Mouse (Mus musculus) layer of hippocampus, postnatal 25 days (tissue): ENCODE results near the gene Anxa9. TPM values are rescaled to one million over a fixed set of nuclear protein-coding genes. Genes with fewer than 3 reads are reported as not detected.

Experiments
- DNase-seq, 2 experiments: peaks; one replicate each; pipeline ENCODE4 v3.0.0; 2022; ENCODE audit warnings: mixed read lengths in 2 of 2, low spot score in 1 of 2; ENCODE audit errors: extremely low spot score in 1 of 2
- total RNA-seq, 2 experiments: library from RNA; stranded (reverse); gene quantifications; 2 replicates each; pipeline ENCODE4 v1.2.3; 2021

Gene Anxa9
- total RNA-seq, 2 experiments from 2014 or later: 0.47 to 1.2 TPM

GRCm38 (mm10) chr3:95256931-95257330 is 50.0 kb downstream of the Anxa9 start:
- DNase-seq: no peak

GRCm38 (mm10) chr3:95250783-95251424 is 56.1 kb downstream of the Anxa9 start, which contains the start of gene Bnipl:
Bnipl (minus strand) TSS chr3:95251193.
- DNase-seq: no peak

- DNase-seq: no peak
These were observed 56.6 kb downstream of the Anxa9 start for GRCm38 (mm10) chr3:95250361-95250760.

GRCm38 (mm10) chr3:95247660-95248336 is 59.2 kb downstream of the Anxa9 start:
- no peak for DNase-seq

- DNase-seq: peak in 1 of 2 experiments; percentile 40
These were observed 60.3 kb downstream of the Anxa9 start for GRCm38 (mm10) chr3:95246465-95247231.

Other genes starting within 250 kb of the Anxa9 start
- gene Pip5k1a, start 200.2 kb downstream of the Anxa9 start, total RNA-seq: 10 to 100 TPM; 57.6 to 58.0 TPM
- gene Vps72, start 196.2 kb downstream of the Anxa9 start, total RNA-seq: 10 to 100 TPM; 46.2 to 50.3 TPM
- gene Tmod4, start 182.7 kb downstream of the Anxa9 start, total RNA-seq: under 1 TPM; 0.76 to 0.94 TPM
- 10 to 100 TPM; 43.1 to 48.2 TPM for gene Scnm1, start 173.2 kb downstream of the Anxa9 start, total RNA-seq
- 10 to 100 TPM; 16.5 to 18.4 TPM for gene Lysmd1, start 173.1 kb downstream of the Anxa9 start, total RNA-seq
- 1 to 10 TPM; 2.1 to 3.1 TPM for gene Tnfaip8l2, start 164.8 kb downstream of the Anxa9 start, total RNA-seq
- gene Sema6c, start 146.7 kb downstream of the Anxa9 start, total RNA-seq: 10 to 100 TPM; 35.1 to 41.9 TPM
- 10 to 100 TPM; 10.9 to 15.1 TPM for gene Gabpb2, start 89.3 kb downstream of the Anxa9 start, total RNA-seq
- 10 to 100 TPM; 73.5 to 83.9 TPM for gene Cdc42se1, start 78.4 kb downstream of the Anxa9 start, total RNA-seq
- gene Mllt11, start 75.0 kb downstream of the Anxa9 start, total RNA-seq: 100 to 1,000 TPM; 350 to 366 TPM
- under 1 TPM in 1 of 2 experiments, not detected in 1; 0.12 TPM for gene Gm128, start 65.6 kb downstream of the Anxa9 start, total RNA-seq
- gene Bnipl, start 56.0 kb downstream of the Anxa9 start, total RNA-seq: under 1 TPM; 0.22 to 0.52 TPM
- 10 to 100 TPM; 21.5 to 24.2 TPM for gene Mindy1, start 25.8 kb downstream of the Anxa9 start, total RNA-seq
- gene Prune1, start 25.1 kb downstream of the Anxa9 start, total RNA-seq: 10 to 100 TPM; 20.6 to 22.6 TPM
- gene Cers2, start 7.6 kb upstream of the Anxa9 start, total RNA-seq: 10 to 100 TPM; 71.2 to 73.9 TPM
- gene Setdb1, start 50.0 kb upstream of the Anxa9 start, total RNA-seq: 10 to 100 TPM; 34.3 to 39.4 TPM
- gene 4930558C23Rik, start 95.7 kb upstream of the Anxa9 start, total RNA-seq: not detected
- 10 to 100 TPM; 28.5 to 40.4 TPM for gene Arnt, start 127.2 kb upstream of the Anxa9 start, total RNA-seq
- 1 to 10 TPM; 3.5 to 4.2 TPM for gene Ctsk, start 192.1 kb upstream of the Anxa9 start, total RNA-seq
- 10 to 100 TPM; 56.8 to 65.8 TPM for gene Ctss, start 219.6 kb upstream of the Anxa9 start, total RNA-seq